Mouse (Mus musculus): ENCODE data around the gene Sorcs3. TPM values are rescaled to one million over a fixed set of nuclear protein-coding genes. Genes with fewer than 3 reads are reported as not detected.

The Sorcs3 gene
- polyA plus RNA-seq, 1 experiment, result 0.03 TPM

DNA sequence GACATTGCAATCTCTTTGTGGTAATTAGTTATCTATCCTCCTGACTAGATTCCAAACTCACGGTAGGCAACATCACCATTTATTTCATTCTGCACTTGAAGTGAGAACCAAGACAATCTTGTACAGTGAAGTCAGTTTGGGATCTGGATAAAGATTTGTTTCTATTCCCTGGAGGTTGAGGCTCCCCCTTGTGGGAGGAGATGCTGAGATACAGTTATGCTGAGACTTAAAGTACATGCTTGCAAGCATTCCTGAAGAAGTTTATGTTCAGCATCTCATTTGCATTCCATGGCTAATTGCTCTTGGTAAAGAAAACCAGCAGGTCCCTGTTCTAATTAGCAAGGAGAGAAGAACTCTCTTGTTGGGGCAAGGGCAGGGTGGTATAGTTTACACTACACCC, 185.7 kb downstream of the Sorcs3 start:
- H3K4me1 ChIP-seq (ENCODE audit: control insufficient read depth, insufficient read depth, insufficient read length, low read length), result no peaks in the 10 kb centered on the region
- TF ChIP-seq POLR2A (IDR thresholded peaks at IDR 0.05; ENCODE audit: low read depth, low read length) (no peak), CTCF (IDR thresholded peaks at IDR 0.05; ENCODE audit: extremely low read depth, insufficient read length, insufficient replicate concordance, low read depth, low read length) (no peak)
- H3K27me3 ChIP-seq (ENCODE audit: control insufficient read depth, insufficient read depth, low read length), result no peaks in the 10 kb centered on the region
- H3K4me3 ChIP-seq (ENCODE audit: low read depth, low read length), result no peak overlapping the region
- no peaks in the 10 kb centered on the region for H3K36me3 ChIP-seq (ENCODE audit: control insufficient read depth, insufficient read depth, low read length)
- no peak overlapping the region for H3K27ac ChIP-seq (ENCODE audit: insufficient read depth, low read depth, low read length)
- WGBS, result 60% methylated on average over 1 of the region's 1 CpGs

DNA sequence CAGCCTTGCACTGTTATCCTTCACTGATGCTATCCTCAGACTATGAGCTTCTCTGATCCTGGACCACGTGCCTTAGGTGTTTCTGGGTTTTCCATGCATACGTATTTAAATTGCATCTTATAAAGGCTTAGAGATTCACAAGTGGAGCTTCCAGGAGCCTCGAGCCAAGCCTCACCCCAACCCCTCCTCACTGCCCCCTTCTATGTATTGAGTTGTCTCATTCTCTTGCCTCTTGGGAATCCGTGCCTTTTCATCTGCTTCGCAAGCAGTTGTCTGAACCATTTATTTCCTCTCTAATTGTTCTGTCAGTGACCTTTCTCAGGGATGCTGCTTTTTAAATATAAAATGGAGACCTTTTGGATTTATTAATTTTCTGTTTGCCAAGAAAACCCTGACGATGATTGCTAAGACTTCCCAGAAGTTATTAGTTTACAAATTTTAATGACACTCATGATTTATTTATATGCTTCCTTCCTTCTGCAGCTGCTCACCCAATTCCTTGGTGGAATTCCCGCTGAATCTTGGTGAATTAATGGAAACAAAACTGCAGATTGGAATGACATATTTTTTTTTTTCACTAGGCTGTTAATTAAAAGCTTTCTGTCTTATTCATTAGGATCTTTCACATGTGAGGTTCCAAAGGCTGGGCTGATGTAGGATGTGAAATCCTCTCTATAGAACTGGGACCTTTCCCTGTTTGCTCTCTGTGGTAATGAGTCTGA, 199.1 kb downstream of the Sorcs3 start:
- Histone ChIP-seq H3K27me3 (ENCODE audit: control insufficient read depth, insufficient read depth, low read length) (no peaks in the 10 kb centered on the region), H3K36me3 (ENCODE audit: control insufficient read depth, insufficient read depth, low read length) (no peaks in the 10 kb centered on the region), H3K4me3 (ENCODE audit: low read depth, low read length) (no peak overlapping the region), H3K27ac (ENCODE audit: insufficient read depth, low read depth, low read length) (no peak overlapping the region), H3K4me1 (ENCODE audit: control insufficient read depth, insufficient read depth, insufficient read length, low read length) (no peaks in the 10 kb centered on the region)
- TF ChIP-seq CTCF (IDR thresholded peaks at IDR 0.05; ENCODE audit: extremely low read depth, insufficient read length, insufficient replicate concordance, low read depth, low read length) (no peak), POLR2A (IDR thresholded peaks at IDR 0.05; ENCODE audit: low read depth, low read length) (no peak)
- WGBS, result 59% methylated on average over 7 of the region's 7 CpGs

DNA sequence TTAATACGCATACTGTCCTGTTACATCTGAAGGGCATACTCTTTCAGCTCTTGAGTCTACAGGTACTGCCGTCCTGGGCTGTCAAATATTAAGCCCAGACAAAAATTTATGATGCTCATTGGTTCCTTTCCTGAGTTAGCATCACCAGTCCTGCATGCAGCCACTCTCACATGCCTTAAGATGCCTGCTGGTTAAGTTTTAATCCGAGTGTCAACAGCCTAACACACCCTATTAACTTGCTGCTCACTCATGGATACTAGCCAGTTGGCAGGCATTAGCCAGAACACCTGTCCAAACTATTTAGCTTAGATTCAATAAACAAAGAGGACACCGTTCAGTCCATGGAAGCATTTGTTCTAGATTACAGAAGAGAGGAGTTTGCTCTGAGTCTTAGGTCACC, 202.4 kb downstream of the Sorcs3 start:
- Histone ChIP-seq H3K4me3 (ENCODE audit: low read depth, low read length) (no peak overlapping the region), H3K36me3 (ENCODE audit: control insufficient read depth, insufficient read depth, low read length) (no peaks in the 10 kb centered on the region), H3K27me3 (ENCODE audit: control insufficient read depth, insufficient read depth, low read length) (no peaks in the 10 kb centered on the region), H3K4me1 (ENCODE audit: control insufficient read depth, insufficient read depth, insufficient read length, low read length) (no peaks in the 10 kb centered on the region), H3K27ac (ENCODE audit: insufficient read depth, low read depth, low read length) (no peak overlapping the region)
- 42% methylated on average over 4 of the region's 4 CpGs for WGBS
- TF ChIP-seq CTCF (IDR thresholded peaks at IDR 0.05; ENCODE audit: extremely low read depth, insufficient read length, insufficient replicate concordance, low read depth, low read length) (no peak), POLR2A (IDR thresholded peaks at IDR 0.05; ENCODE audit: low read depth, low read length) (no peak)

DNA sequence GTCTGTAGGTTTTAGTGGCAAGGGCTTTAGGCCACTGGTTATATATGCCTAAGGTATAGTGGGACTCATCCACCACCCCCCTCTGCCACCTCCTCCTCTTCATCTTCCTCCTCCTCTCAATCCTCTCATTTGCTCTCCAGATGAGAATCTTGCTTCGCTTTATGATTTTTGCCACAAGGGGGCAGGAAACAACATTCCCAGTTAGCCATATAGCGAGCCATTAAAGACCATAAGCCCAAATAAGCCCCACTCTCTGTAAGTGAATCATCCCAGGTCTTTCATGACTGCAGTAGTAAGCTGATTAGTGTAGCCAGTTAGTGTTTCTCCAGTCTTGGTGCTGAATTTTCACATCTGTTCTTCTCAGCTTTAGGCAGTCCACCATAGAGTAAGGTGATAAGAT, 205.5 kb downstream of the Sorcs3 start:
- no peaks in the 10 kb centered on the region for H3K27me3 ChIP-seq (ENCODE audit: control insufficient read depth, insufficient read depth, low read length)
- TF ChIP-seq CTCF (IDR thresholded peaks at IDR 0.05; ENCODE audit: extremely low read depth, insufficient read length, insufficient replicate concordance, low read depth, low read length) (no peak), POLR2A (IDR thresholded peaks at IDR 0.05; ENCODE audit: low read depth, low read length) (no peak)
- no peak overlapping the region for H3K27ac ChIP-seq (ENCODE audit: insufficient read depth, low read depth, low read length)
- WGBS, result 60% methylated on average over 2 of the region's 2 CpGs
- H3K4me3 ChIP-seq (ENCODE audit: low read depth, low read length), result no peak overlapping the region
- no peaks in the 10 kb centered on the region for H3K4me1 ChIP-seq (ENCODE audit: control insufficient read depth, insufficient read depth, insufficient read length, low read length)
- H3K36me3 ChIP-seq (ENCODE audit: control insufficient read depth, insufficient read depth, low read length), result no peaks in the 10 kb centered on the region

DNA sequence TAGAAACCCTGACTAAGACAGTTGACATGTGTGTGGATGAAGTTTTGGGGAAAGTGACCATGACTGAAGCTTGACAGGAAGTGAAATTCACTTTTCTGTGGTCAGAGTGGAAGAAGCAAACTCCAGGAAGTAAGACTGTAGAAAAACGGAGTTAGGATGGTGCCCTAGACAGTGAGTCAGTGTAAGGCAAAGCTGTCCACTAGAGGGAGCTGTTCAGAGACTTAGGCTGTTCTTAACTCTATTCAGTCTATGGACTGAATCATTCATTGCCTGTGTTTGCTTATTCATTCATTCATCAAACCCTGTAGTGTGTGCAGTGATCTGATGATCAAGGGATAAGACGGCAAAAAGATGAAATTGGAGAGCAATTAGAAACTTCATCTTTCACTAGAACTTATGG, 208.0 kb downstream of the Sorcs3 start:
- WGBS, result 60% methylated on average over 2 of the region's 2 CpGs
- H3K27ac ChIP-seq (ENCODE audit: insufficient read depth, low read depth, low read length), result no peak overlapping the region
- TF ChIP-seq CTCF (IDR thresholded peaks at IDR 0.05; ENCODE audit: extremely low read depth, insufficient read length, insufficient replicate concordance, low read depth, low read length) (no peak), POLR2A (IDR thresholded peaks at IDR 0.05; ENCODE audit: low read depth, low read length) (no peak)
- H3K4me1 ChIP-seq (ENCODE audit: control insufficient read depth, insufficient read depth, insufficient read length, low read length), result no peaks in the 10 kb centered on the region
- H3K36me3 ChIP-seq (ENCODE audit: control insufficient read depth, insufficient read depth, low read length), result no peaks in the 10 kb centered on the region
- H3K4me3 ChIP-seq (ENCODE audit: low read depth, low read length), result no peak overlapping the region
- no peaks in the 10 kb centered on the region for H3K27me3 ChIP-seq (ENCODE audit: control insufficient read depth, insufficient read depth, low read length)

DNA sequence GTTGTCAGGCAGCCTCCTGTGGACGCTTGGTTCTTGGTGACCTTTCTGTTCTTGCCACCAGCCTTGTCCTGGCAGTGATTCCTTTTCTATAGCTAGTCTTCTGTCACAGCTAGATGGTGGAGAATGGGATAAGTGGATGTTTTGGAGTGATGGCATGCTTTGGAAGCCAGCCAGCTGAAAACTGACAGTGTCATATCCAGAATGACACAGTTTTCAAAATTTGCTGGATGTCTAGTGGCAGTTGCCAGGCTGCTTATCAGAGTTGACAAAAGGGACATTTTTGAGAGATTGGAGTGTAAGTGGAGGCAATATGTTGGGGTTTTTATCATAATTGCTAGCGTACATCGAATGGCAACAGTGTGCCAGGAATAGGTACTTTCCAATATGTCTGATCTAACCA, 212.5 kb downstream of the Sorcs3 start:
- no peaks in the 10 kb centered on the region for H3K4me1 ChIP-seq (ENCODE audit: control insufficient read depth, insufficient read depth, insufficient read length, low read length)
- 82% methylated on average over 3 of the region's 3 CpGs for WGBS
- H3K27me3 ChIP-seq (ENCODE audit: control insufficient read depth, insufficient read depth, low read length), result no peaks in the 10 kb centered on the region
- TF ChIP-seq CTCF (IDR thresholded peaks at IDR 0.05; ENCODE audit: extremely low read depth, insufficient read length, insufficient replicate concordance, low read depth, low read length) (no peak), POLR2A (IDR thresholded peaks at IDR 0.05; ENCODE audit: low read depth, low read length) (no peak)
- no peak overlapping the region for H3K27ac ChIP-seq (ENCODE audit: insufficient read depth, low read depth, low read length)
- no peak overlapping the region for H3K4me3 ChIP-seq (ENCODE audit: low read depth, low read length)
- H3K36me3 ChIP-seq (ENCODE audit: control insufficient read depth, insufficient read depth, low read length), result no peaks in the 10 kb centered on the region

DNA sequence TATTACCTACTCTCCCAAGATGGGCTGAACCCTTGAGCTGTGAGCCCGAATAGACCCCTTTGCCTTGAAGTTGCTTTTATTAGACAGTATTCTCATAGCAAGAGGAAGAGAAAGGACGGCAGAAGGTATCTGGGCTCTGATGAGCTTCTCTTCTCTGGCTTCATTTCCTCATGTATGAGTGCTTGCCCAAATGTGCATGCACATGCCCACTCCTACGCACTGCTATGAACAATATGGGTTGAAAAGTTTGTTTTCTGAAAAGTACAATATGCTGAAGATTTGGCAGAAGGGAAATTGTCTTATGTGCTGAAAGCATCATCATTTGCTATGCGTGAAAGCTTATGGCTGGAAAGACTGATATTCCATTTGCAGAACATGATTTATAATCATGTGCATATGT, 223.4 kb downstream of the Sorcs3 start:
- Histone ChIP-seq H3K27ac (ENCODE audit: insufficient read depth, low read depth, low read length) (no peak overlapping the region), H3K4me1 (ENCODE audit: control insufficient read depth, insufficient read depth, insufficient read length, low read length) (no peaks in the 10 kb centered on the region), H3K4me3 (ENCODE audit: low read depth, low read length) (no peak overlapping the region), H3K27me3 (ENCODE audit: control insufficient read depth, insufficient read depth, low read length) (no peaks in the 10 kb centered on the region), H3K36me3 (ENCODE audit: control insufficient read depth, insufficient read depth, low read length) (no peaks in the 10 kb centered on the region)
- no peak for TF ChIP-seq CTCF (IDR thresholded peaks at IDR 0.05; ENCODE audit: extremely low read depth, insufficient read length, insufficient replicate concordance, low read depth, low read length)
- TF ChIP-seq POLR2A (IDR thresholded peaks at IDR 0.05; ENCODE audit: low read depth, low read length), result no peak
- 84% methylated on average over 4 of the region's 4 CpGs for WGBS
